Mouse (Mus musculus) CH12.LX (cell line): Measurements from ENCODE around the gene Gm20708. TPM values are rescaled to one million over a fixed set of nuclear protein-coding genes. Genes with fewer than 3 reads are reported as not detected.

ENCODE experiments used
- DNase-seq: peaks from one replicate; pipeline ENCODE4 v3.0.0-alpha.2; 2013; ENCODE audit errors: extremely low read depth
- H3K27ac ChIP-seq: 2 replicates; pipeline ENCODE4 v1.5.1; 2012; ENCODE audit warnings: low read depth, mild to moderate bottlenecking, control low read depth, moderate library complexity; ENCODE audit not compliant: insufficient read depth
- H3K27me3 ChIP-seq: replicated peaks from 2 replicates; pipeline ENCODE3; 2012; ENCODE audit warnings: inconsistent platforms
- H3K36me3 ChIP-seq, 2 experiments: replicated peaks in 1 of 2; 2 replicates each; pipeline versions ENCODE3 to v1.6.1; 2012; ENCODE audit warnings: inconsistent platforms in 1 of 2, low read length in 1 of 2, mild to moderate bottlenecking in 1 of 2, mixed read lengths in 1 of 2, moderate library complexity in 1 of 2; ENCODE audit not compliant: control insufficient read depth in 1 of 2, insufficient read depth in 1 of 2
- H3K4me1 ChIP-seq, 2 experiments: 2 replicates each; pipeline ENCODE4 v1.6.1; 2012; ENCODE audit warnings: inconsistent platforms in 1 of 2, moderate library complexity in 1 of 2; ENCODE audit not compliant: insufficient read depth in 2 of 2, control insufficient read depth in 1 of 2
- H3K4me2 ChIP-seq: 2 replicates; pipeline ENCODE4 v1.6.1; 2012; ENCODE audit warnings: low read depth, mild to moderate bottlenecking, control low read depth; ENCODE audit not compliant: poor library complexity, insufficient read depth, severe bottlenecking
- H3K4me3 ChIP-seq, 3 experiments: fragments of 150-350 bp in 1 of 3; sonication (generic) in 1 of 3; replicated peaks in 1 of 3; 2 replicates each; pipeline versions ENCODE3 to v1.5.1; 2011 to 2012; ENCODE audit warnings: low read depth in 2 of 3, low read length in 2 of 3, mild to moderate bottlenecking in 2 of 3, moderate library complexity in 2 of 3, control low read depth in 1 of 3, improper control_type of control experiment in 1 of 3, inconsistent platforms in 1 of 3, mixed read lengths in 1 of 3; ENCODE audit not compliant: poor library complexity in 1 of 3
- H3K79me2 ChIP-seq: replicated peaks from 2 replicates; pipeline ENCODE4 v1.6.1; 2012; ENCODE audit warnings: mild to moderate bottlenecking, moderate library complexity; ENCODE audit not compliant: control insufficient read depth, poor library complexity, insufficient read depth, severe bottlenecking; ENCODE audit errors: extremely low read depth
- H3K9ac ChIP-seq: 2 replicates; pipeline ENCODE4 v1.6.1; 2012; ENCODE audit warnings: low read depth, mild to moderate bottlenecking, control low read depth, moderate library complexity; ENCODE audit not compliant: insufficient read depth
- H3K9me3 ChIP-seq: replicated peaks from 2 replicates; pipeline ENCODE3; 2012; ENCODE audit warnings: low read length, inconsistent platforms, mixed read lengths
- BHLHE40 ChIP-seq: IDR thresholded peaks from 2 replicates; pipeline ENCODE4 v1.6.1; 2011; ENCODE audit warnings: mild to moderate bottlenecking, low read depth, low read length, improper control_type of control experiment
- CTCF ChIP-seq, 2 experiments: IDR thresholded peaks in 1 of 2; conservative IDR thresholded peaks in 1 of 2; 2 replicates each; pipeline ENCODE4 v1.5.1; 2011 to 2012; ENCODE audit warnings: low read depth in 2 of 2, low read length in 2 of 2, improper control_type of control experiment in 1 of 2, inconsistent platforms in 1 of 2, mild to moderate bottlenecking in 1 of 2, moderate library complexity in 1 of 2
- E2F4 ChIP-seq: IDR thresholded peaks from 2 replicates; pipeline ENCODE4 v1.6.1; 2011; ENCODE audit warnings: low read depth, low read length, improper control_type of control experiment; ENCODE audit not compliant: insufficient replicate concordance
- ELF1 ChIP-seq: IDR thresholded peaks from 2 replicates; pipeline ENCODE4 v1.6.1; 2014; ENCODE audit warnings: low read depth, mild to moderate bottlenecking, inconsistent platforms, low read length, improper control_type of control experiment
- ETS1 ChIP-seq: conservative IDR thresholded peaks from 2 replicates; pipeline ENCODE4 v1.6.1; 2012; ENCODE audit warnings: low read depth, mild to moderate bottlenecking, inconsistent platforms, low read length, improper control_type of control experiment, moderate library complexity
- HCFC1 ChIP-seq: IDR thresholded peaks from 2 replicates; pipeline ENCODE4 v1.6.1; 2012; ENCODE audit warnings: low read depth, mild to moderate bottlenecking, inconsistent platforms, low read length, improper control_type of control experiment
- JUND ChIP-seq: conservative IDR thresholded peaks from 2 replicates; pipeline ENCODE4 v1.6.1; 2011; ENCODE audit warnings: low read depth, low read length, improper control_type of control experiment
- MAZ ChIP-seq: IDR thresholded peaks from 2 replicates; pipeline ENCODE4 v1.6.1; 2012; ENCODE audit warnings: low read depth, mild to moderate bottlenecking, inconsistent platforms, low read length, improper control_type of control experiment, moderate library complexity
- MEF2A ChIP-seq: IDR thresholded peaks from 2 replicates; pipeline ENCODE4 v1.6.1; 2014; ENCODE audit warnings: low read depth, mild to moderate bottlenecking, inconsistent platforms, low read length, improper control_type of control experiment, borderline replicate concordance
- MXI1 ChIP-seq: IDR thresholded peaks from 2 replicates; pipeline ENCODE4 v1.6.1; 2011; ENCODE audit warnings: mild to moderate bottlenecking, low read depth, low read length, improper control_type of control experiment
- PAX5 ChIP-seq: IDR thresholded peaks from 2 replicates; pipeline ENCODE4 v1.6.1; 2012; ENCODE audit warnings: low read length, inconsistent platforms, mixed read lengths
- RCOR1 ChIP-seq: conservative IDR thresholded peaks from 2 replicates; pipeline ENCODE4 v1.6.1; 2012; ENCODE audit warnings: low read depth, mild to moderate bottlenecking, inconsistent platforms, low read length, improper control_type of control experiment
- SIN3A ChIP-seq: IDR thresholded peaks from 2 replicates; pipeline ENCODE4 v1.6.1; 2012; ENCODE audit warnings: low read length, improper control_type of control experiment, inconsistent platforms
- SMC3 ChIP-seq: IDR thresholded peaks from 2 replicates; pipeline ENCODE4 v1.6.1; 2011; ENCODE audit warnings: low read depth, low read length, improper control_type of control experiment
- TCF12 ChIP-seq: IDR thresholded peaks from 2 replicates; pipeline ENCODE4 v1.6.1; 2014; ENCODE audit warnings: low read depth, mild to moderate bottlenecking, inconsistent platforms, low read length, improper control_type of control experiment
- ZMIZ1 ChIP-seq: IDR thresholded peaks from 2 replicates; pipeline ENCODE4 v1.6.1; 2012; ENCODE audit warnings: low read depth, mild to moderate bottlenecking, inconsistent platforms, low read length, improper control_type of control experiment
- dilution Hi-C: fragments of 300-500 bp; cut with MboI; formaldehyde crosslinking; loops from 2 replicates; pipeline ENCODE4 v1.14.3; 2020; ENCODE audit warnings: low sequenced_read_pairs; ENCODE audit not compliant: extremely low pct_unique_long_range_greater_than_20kb, extremely low pct_ligation_motif_present
- in situ Hi-C: fragments of 300-500 bp; cut with MboI; formaldehyde crosslinking; loops from 3 replicates; pipeline ENCODE4 v1.14.3; 2019; ENCODE audit warnings: low sequenced_read_pairs, low pct_ligation_motif_present, low pct_unique_long_range_greater_than_20kb, mixed read lengths
- polyA plus RNA-seq: library from polyadenylated mRNA; unstranded; fragments of >175 nt; gene quantifications from 2 replicates; pipeline ENCODE4 v1.2.1, GENCODE M21; 2012; ENCODE audit warnings: low read depth; ENCODE audit not compliant: insufficient read length
- total RNA-seq, 2 experiments: library from RNA; depleted of rRNA; stranded (reverse); fragments of 300-350 nt in 1 of 2; fragments of >200 nt in 1 of 2; gene quantifications; 2 replicates each; pipeline ENCODE4 v1.2.3; 2012 to 2014

The Gm20708 gene
- total and polyA plus RNA-seq, 3 experiments: 0.50 to 1.0 (median 0.80) TPM

DNA sequence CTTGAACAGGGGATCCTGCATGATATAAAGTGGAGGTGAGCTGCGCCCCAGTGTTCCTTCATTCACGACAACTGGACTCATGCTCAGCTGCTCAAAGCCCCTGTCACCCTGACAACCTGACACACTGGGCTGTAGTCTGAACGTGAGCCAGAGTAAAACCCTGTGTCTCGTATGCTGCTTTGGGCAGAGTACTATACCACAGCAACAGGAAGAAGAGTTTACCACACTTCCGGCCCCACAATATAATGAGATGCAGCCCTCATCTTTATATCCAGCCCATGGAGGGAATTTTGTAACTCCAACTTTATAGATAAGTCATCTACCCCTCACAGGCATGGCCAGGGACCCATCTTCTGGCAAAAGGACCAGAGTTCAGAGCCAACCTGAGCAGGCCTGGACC, 32.4 kb upstream of the Gm20708 start:
- dilution Hi-C loops: no loop called here
- TF ChIP-seq MAZ: no peak
- no peak for TF ChIP-seq SIN3A
- no peak for TF ChIP-seq MEF2A
- TF ChIP-seq BHLHE40: no peak
- Histone ChIP-seq H3K4me1 (peaks cover 10 to 65% of the 10 kb centered on the region in 2 experiments), H3K27me3 (no peaks in the 10 kb centered on the region), H3K9me3 (no peaks in the 10 kb centered on the region), H3K4me3 (no peak overlapping the region), H3K4me2 (no peak overlapping the region), H3K79me2 (no peaks in the 10 kb centered on the region), H3K36me3 (peaks cover 50 to 67% of the 10 kb centered on the region in 2 experiments), H3K9ac (no peak overlapping the region), H3K27ac (no peak overlapping the region)
- in situ Hi-C loops: no loop called here
- no peak for DNase-seq

- no peak overlapping the region for H3K9ac ChIP-seq
- H3K4me2 ChIP-seq: no peak overlapping the region
- H3K27ac ChIP-seq: no peak overlapping the region
- DNase-seq: no peak
- H3K79me2 ChIP-seq: no peaks in the 10 kb centered on the region
- H3K36me3 ChIP-seq: peaks cover 43 to 58% of the 10 kb centered on the region in 2 experiments
- peaks cover 5 to 63% of the 10 kb centered on the region in 2 experiments; a peak in 3 of 4 replicates for H3K4me1 ChIP-seq
- no peaks in the 10 kb centered on the region for H3K27me3 ChIP-seq
- in situ Hi-C loops (no loop called here), dilution Hi-C loops (no loop called here)
- no peaks in the 10 kb centered on the region for H3K9me3 ChIP-seq
- TF ChIP-seq RCOR1: no peak
- no peak for TF ChIP-seq E2F4
- TF ChIP-seq CTCF (conservative IDR thresholded peaks at IDR 0.05 in 1 of 2, IDR thresholded peaks at IDR 0.05 in 1 of 2; ENCODE audit: low read depth in 2 of 2, low read length in 2 of 2): no peak
- no peak for TF ChIP-seq PAX5
- TF ChIP-seq ELF1: no peak
- TF ChIP-seq ETS1: no peak
- TF ChIP-seq HCFC1: no peak
- TF ChIP-seq ZMIZ1: no peak
- TF ChIP-seq MXI1: no peak
- TF ChIP-seq BHLHE40: no peak
- no peak for TF ChIP-seq TCF12
- no peak for TF ChIP-seq SMC3
- TF ChIP-seq MEF2A: no peak
- TF ChIP-seq JUND: no peak
- TF ChIP-seq MAZ: no peak
- H3K4me3 ChIP-seq: no peak overlapping the region
These were observed 31.4 kb upstream of the Gm20708 start for GRCm38 (mm10) chr11:117778031-117778430.
